Mouse (Mus musculus): ENCODE data around the gene Suclg2.

Gene Suclg2

GRCm38 (mm10) chr6:95699326-95699725, 19.3 kb downstream of the Suclg2 start:
- no peak for DNase-seq

- peak; percentile 64 for DNase-seq
Observed at GRCm38 (mm10) chr6:95698536-95699162, 20.0 kb downstream of the Suclg2 start.

GRCm38 (mm10) chr6:95694910-95695309, 23.7 kb downstream of the Suclg2 start:
- no peak for DNase-seq

- DNase-seq = no peak
Observed at GRCm38 (mm10) chr6:95685242-95685641, 33.4 kb downstream of the Suclg2 start.

- peak; percentile 54 for DNase-seq
Observed at GRCm38 (mm10) chr6:95679718-95680117, 38.9 kb downstream of the Suclg2 start.

DNA sequence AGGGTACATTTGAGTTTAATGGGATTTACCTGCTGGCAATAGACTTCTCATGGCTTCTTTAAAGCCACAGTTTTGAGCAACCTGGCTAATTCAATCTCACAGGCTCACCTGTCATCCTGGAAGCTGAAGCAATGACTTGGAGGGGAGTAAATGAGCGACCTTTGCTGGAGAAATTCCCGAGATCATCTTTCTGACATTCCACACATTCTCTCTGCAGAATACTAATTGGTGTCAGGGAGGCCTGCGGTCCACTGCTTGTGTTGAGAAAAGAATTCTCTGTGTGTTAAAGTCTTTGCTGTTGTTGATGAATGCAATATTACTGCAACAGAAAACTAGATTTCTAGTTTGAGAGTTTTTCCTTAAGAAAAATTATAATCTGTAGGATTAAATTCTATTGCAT, 39.3 kb downstream of the Suclg2 start:
- DNase-seq = no peak

DNA sequence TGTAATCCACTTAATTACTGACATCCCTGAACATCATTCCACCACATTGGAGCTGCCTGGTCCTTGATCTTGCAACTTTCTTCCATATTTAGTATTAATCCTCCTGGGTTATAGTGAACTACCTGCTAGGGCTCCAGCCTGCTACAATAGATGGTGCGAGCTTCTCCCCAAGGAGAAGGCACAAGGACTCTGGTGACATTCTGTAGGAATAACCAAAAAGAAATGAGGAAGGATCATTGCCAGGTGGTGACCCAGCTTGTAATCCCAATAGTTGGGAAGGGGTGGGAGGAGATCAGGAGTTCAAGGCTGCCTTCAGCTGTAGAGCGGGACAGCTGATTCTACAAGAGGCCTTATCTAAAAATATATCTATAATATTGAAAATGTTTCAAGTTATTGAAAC, 41.6 kb downstream of the Suclg2 start:
- DNase-seq = no peak

DNA sequence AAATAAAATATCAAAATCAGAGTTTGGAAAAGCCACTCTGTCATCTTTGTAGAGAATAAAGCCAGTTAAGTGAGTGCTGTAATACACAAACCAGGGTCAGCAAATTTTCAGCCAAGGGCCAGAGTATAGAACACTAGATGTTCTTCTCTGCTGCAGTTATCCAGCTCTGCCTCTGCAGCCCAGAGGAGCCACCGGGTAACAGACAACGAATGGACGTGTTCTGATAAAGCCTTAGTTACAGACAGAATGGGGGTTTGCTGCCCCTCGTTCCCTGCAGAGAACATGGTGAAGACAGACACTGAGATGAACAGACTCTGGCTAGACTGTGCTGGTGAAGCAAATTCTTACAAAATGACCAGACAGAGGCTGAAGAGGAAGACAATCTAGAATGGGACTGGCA, 42.2 kb downstream of the Suclg2 start:
- no peak for DNase-seq

DNA sequence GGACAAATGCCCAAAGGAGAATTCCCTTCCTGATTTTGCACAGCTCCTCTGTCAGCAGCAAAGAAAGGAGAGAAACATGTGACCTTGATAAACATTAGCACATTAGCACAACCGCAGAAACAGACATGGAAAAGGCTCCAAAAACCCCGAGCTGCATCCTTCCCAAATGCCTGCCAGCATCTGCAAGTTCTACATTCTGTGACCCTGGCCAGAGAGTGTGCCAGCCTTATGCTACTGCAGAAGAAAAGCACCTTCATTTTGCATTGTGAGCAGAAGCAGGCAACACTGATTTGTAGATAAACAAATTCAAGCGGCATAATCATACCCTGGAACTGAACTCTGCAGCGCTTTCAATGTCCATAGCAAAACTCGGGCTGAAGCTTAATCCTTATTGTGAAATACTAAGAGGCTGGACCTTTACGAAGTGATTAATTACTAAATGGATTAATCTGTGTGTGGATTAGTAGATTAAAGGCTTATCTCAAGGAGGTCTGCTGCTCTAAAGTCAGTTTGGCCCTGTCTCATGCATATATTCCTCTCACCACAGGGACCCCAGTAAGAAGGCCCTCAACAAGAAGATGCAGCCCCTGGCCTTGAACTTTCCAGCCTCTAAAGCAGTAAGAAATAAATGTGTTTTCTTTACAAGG, 43.4 kb downstream of the Suclg2 start:
- no peak for DNase-seq

GRCm38 (mm10) chr6:95674651-95675050, 43.9 kb downstream of the Suclg2 start:
- DNase-seq = no peak

DNA sequence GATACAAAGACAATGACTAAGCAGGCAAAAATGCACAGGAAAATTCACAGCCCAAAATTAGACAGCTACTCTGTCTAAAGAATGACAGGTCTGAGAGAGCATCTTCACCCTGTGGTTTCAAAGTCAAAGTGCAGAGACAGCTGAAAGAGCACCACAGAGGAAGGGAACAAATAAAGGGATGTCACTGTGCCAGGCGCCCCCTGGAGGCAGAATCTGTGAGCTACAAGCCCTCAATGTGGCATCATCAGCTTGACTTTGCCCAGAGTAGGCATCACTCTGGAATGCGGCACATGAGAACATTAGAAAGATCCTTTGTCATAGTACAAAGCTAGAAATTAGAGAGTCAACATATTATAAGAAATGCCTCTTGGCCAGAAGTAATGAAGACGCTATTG, 49.3 kb downstream of the Suclg2 start:
- peak; percentile 56 for DNase-seq

DNA sequence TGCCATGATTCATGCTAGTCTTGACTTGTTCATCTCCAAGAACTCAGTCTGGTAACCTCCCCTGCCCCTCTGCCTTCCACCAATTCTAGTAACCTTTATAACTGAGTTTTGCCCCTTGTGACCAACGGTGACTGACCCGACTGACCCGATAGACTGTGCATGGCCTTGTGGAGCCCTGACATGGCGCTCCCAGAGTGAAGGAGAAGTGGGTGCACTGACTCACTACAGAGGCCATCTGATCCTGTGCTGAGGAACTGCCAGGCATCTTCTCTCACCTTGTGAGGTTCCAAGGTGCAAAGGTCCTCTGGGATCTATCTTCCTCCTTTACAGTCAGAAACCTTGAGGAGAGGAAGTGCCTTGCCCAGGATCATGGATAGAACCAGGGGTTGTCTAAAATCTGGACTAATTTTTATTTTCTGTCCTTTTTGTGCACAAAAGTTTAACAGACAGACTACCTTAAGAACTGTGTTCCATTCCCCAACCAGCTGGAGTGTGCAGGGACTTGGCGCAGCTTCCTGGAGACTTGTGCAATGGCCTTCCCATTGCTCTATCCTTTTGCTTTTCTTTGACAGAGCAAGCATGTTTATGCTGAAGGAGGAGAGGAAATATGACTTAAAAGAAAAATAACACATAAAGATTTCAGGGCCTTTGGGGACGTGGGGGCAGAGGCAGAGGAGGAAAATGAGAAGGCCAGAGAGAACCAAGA, 49.8 kb downstream of the Suclg2 start:
- peak; percentile 21 for DNase-seq

DNA sequence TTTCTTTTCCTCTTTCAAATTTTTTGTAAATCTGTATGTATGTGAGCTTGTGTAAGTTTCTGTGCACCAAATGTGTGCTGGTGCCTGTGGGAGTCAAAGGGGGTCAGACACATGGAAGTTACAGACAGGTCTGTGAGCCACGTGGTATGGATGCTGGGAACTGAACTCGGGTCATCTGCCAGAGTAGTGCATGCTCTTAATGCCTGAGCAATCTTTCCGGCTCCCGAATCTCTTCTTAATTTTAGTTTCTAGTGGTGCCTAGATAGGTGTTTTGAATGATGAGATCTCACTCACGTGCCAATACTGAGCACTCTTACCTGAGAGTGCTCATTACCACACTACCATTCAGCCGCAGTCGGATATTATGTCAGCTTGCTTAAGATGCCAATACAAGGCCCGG, 60.9 kb downstream of the Suclg2 start:
- no peak for DNase-seq

GRCm38 (mm10) chr6:95653662-95654061, 64.9 kb downstream of the Suclg2 start:
- no peak for DNase-seq

DNA sequence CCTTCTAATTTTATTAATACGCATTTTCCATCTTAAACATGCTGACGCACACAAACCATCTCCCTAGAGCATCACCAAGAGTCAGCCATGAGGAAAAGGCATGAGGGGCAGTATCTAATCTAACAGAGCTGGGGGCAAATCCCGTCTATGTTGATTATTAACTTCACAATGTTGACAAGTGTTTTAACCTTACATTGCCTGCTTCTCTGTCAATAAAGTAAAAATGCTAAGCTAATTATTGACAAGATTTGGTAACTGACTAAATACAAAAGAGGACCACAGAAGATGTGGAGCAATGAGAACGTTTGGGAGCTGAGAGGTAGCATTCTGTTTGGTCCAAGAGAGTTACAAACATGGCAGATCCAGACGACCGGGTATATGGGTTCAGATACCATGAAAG, 65.8 kb downstream of the Suclg2 start:
- no peak for DNase-seq

DNA sequence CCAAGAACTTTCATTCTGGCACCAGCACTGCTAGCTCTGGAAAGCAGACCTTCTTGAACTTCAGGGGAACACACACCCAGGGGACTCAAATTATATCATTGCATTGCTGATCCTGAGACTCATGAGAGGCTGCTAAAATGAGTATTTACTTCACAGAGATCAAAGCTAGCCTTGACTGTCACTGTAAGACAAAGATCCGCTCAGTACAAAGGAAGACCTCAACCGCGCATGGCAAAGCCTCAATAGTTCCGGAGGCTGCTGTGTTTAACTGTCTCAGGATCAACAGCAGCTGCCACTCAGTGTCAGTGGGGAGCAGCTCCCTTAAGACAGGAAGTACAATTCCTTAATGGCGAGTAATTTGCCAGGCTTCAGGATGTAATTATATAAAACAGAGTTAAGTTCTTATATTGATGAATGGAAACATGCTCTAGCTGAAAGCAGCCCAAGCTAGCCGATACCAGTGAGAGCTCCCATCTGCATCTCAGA, 67.2 kb downstream of the Suclg2 start:
- DNase-seq = peak; percentile 42

- DNase-seq = peak; percentile 25
Observed at GRCm38 (mm10) chr6:95650082-95650722, 68.4 kb downstream of the Suclg2 start.

GRCm38 (mm10) chr6:95649123-95649663, 69.4 kb downstream of the Suclg2 start:
- DNase-seq = no peak

GRCm38 (mm10) chr6:95637416-95637815, 81.2 kb downstream of the Suclg2 start:
- DNase-seq = no peak

DNA sequence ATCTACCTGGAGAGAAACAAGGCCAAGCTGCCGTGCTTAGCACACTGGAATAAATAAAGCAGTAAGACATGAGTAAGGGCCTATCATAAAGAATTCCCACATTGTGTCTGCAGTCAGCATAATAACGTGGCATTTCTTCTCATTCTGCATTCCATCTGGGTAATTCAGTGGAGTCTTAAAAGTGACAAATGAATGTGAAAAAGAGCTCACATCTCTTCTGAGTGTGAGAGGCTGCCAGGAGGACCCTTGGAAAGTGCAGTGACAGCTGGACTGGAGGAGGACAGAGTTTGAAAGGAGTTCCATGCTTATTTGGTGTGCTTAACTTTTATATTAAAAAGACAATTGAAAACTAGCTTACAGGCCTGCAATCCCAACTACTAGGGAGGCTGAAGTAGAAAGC, 83.2 kb downstream of the Suclg2 start:
- no peak for DNase-seq

DNA sequence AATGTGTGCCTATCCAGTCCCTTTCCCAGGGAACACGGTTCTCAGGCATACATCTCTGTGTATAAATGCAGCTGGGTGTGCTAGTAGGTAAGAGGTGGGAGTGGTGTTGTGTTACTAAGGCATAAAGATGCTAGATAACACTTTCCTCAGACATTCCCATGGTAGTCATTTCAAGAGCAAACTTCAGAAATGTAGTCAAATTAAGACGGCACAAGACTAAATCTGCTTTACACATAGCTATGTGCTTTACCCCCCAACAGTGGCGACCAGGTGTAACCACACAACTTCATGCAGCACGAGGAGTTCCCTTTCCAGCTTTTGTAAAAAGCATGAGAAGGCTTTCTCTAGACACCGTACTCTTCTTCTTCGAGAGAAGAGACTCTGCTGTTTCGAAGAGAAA, 89.5 kb downstream of the Suclg2 start:
- DNase-seq = no peak

GRCm38 (mm10) chr6:95621821-95622220, 96.8 kb downstream of the Suclg2 start:
- DNase-seq = peak; percentile 89

DNA sequence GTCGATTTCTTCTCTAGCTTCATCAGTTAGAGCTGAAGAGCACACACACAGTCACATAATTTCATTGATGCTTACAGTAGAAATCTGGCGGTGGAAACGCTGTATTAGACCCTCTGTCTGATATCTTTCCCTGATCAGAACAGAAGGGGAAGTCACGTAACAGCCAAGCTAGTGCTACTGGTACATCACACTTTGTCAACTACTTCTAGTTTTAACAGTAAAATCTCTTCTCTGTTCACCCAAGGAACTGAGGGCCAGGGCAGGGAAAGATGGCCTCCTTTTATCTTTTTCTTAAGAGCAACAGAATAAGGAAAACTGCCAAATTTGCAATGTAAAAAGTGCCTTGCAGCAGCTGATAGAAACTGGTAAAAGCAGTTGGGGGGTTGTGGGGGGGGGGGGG, 97.8 kb downstream of the Suclg2 start:
- DNase-seq = no peak
